Mouse (Mus musculus) gastrocnemius, adult 18-20 months (tissue): Measurements from ENCODE around the gene Tmem150c. TPM values are rescaled to one million over a fixed set of nuclear protein-coding genes. Genes with fewer than 3 reads are reported as not detected.

Experiments used
- DNase-seq: peaks from one replicate; pipeline ENCODE4 v3.0.0; 2021; ENCODE audit warnings: low spot score
- total RNA-seq, 2 experiments: library from RNA; stranded (reverse); gene quantifications; 2 replicates each; pipeline ENCODE4 v1.2.3; 2021

Tmem150c gene
- total RNA-seq, 2 experiments from 2014 or later: 0.91 to 1.3 TPM

DNA sequence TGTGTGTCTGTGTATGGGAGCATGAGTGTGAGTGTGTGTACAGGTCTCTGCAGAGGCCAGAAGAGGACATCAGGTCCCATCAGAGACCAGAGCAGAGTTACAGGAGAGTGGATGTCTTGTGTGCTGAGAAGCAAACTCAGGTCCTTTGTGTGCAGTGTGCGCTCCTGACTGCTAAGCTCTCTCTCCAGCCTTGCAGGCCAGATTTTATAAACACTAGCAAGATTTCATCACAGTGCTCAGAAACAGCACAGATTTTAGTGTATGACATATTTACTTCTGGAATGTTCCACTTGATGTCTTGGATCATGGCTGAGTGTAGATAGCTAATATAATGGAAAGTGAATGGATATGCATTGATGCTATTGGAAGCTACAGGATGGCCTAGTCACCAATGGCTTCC is 57.2 kb downstream of the Tmem150c start:
- no peak for DNase-seq

DNA sequence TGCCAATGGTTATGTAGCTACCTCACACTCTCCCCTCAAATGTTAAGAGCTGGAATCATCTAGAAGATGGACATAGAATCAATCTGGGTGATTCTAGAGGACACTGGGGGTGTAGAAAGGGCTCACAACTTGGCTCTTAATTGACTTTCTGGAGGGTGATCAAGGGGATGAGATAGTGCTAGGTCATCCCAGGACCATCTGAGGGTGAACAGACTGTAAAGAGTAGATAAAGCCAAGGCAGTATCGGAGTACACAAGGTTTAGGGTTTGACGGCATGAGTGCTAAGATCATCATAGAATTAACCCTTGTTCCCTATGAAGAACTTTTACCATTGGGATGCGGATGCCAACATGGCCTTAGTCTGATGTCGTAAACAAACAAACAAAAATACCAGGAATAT is 61.6 kb downstream of the Tmem150c start:
- no peak for DNase-seq

DNA sequence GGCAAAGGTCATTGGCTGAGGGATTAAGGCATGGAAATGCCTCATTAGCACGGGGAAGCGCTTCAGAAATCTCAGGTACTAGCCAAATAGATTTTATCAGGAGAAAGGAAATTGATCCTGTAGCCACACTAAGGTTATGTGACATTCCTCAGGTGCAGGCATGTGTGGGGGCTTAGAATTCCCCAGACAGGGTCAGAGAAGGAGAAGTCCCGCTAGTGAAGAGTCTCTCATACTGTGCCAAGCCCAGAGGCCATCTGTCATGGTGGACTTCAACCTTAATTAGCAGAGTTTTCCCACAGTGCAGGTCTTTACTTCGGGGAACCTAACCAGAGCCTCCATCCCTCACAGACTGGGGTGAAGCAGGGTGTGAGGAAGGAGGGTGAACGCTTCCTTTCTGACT is 62.7 kb downstream of the Tmem150c start:
- DNase-seq: no peak

DNA sequence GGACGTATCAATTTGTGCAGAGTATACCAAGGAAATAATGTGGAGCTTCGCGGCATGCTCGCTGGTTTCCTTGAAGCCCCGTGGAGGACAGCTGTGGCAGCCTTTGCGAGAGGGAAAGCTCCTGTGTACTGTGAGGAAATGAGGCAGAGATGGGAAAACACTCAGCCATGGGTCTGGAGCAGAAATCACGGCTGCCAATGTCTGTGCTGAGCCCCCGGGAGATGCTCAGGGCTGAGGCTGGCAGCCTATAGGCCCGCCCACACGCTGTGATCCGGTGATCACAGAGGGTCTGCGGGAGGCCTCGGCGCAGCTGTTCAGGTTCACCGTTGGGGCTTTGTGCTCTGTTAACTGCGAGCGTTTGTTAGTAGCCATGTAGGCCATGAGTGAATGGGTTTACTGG is 68.0 kb downstream of the Tmem150c start:
- no peak for DNase-seq

DNA sequence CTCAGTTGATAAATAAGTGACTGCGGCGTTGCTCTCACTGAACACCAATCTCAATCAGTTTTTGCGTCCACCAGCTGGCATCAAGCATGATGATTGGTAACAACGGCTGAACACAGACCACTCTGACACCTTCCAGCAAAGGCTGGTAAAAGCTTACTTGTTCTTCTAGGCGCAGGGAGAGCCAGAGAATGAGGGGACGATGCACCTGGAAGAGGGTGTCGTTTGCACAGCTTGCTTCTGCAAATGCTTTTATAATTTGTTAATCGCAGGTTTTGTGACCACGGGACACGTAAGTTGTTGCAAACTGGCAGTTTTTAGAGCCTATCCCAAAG is 68.4 kb downstream of the Tmem150c start:
- DNase-seq: no peak

DNA sequence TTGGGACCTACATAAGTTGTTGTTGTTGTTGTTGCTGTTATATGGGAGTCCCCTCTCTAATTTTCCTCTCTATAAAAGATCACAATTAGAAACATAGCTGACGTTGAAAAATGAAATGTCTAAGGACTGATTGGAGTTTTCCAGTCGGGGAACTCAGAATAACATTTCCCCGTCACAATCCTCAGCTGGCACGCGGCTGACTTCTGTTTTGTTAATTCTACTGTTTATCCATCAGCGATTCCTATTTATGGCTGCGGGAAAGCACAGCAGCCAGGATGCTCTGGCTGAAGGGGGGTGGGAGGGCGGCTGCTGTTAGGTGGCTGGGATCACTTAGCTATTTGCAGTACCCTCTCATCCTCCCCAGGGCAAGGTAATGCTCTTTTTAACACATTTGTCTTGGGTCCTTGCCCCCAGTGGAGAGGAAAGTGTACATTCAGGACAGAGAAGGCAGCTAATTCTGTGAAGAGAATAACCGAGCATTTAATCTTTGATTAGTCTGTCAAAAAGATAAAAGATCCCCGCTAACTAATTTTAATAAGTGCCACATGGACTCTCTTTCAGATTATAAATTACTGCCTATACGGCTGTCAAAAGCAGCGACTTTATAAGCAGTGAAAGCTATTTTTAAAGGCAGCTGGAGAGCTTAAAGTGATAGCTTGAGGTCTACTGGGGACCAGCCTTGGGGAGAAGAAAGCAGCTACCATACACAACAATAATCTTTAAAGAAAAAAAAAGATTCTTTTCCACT is 68.9 kb downstream of the Tmem150c start:
- DNase-seq: no peak

DNA sequence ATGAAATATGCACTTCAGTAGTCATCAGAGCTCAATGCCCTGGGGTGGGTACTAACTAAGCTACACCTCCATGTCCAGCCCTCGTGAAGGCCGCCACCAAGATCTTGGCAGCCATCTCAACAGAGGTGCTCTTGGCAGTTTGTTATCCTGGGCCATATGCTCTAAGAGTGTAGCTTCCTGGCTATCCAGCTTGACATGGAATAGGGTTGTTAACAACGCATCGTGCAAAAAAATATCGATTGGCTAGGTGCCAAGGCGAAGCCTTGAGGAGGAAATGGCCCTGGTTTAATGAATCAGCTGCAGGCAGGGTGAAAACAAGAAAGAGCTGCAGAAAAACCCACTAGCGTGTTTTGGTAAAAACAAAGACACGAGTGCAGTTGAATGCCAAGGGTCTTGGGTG is 74.5 kb downstream of the Tmem150c start:
- DNase-seq: no peak

DNA sequence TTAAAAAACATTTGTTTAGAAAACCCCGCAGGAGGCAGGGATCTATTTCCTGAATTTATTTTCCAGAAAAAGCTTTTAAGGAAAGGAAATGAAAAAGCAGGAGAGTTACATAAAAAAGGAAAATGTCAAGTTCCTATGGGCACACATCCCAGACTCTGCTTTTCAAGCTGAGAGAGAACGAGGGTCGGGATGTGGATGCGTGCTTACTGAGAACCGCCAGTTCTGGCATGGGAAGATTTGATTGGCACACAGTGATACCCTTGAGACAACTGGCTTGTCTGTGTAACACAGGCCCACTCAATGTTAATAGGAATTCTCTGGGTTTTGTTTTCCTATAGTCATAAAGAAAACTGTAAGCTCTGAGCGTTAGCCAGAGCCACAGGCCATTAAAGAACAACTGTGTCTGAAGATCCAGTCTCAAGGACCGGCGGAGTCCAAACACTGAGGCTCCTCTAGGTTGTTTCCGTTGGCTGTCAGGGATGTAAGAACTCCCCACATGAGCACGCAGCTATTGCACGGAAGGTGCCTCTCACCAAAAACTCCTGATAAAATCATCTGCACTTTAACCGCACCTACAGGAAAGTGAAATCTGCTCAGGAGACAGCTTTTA is 75.5 kb downstream of the Tmem150c start:
- DNase-seq: no peak

DNA sequence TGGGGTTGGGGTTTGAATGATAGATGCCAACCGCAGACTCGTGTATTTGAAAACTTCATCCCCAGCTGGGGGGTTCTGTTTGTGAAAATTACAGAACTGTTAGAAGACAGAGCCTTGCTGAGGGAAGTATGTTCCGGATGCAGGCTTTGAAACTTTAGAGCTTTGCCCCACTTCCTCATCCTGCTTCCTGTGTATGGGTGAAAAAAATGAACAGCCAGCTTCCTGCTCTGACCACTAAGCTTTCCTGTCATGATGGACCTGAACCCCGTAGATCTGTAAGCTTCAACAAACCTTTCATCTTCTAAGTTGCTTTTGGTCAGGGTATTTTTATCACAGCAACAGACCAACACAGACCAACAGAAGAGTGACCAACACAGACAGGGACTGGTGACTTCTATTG is 77.6 kb downstream of the Tmem150c start:
- no peak for DNase-seq

DNA sequence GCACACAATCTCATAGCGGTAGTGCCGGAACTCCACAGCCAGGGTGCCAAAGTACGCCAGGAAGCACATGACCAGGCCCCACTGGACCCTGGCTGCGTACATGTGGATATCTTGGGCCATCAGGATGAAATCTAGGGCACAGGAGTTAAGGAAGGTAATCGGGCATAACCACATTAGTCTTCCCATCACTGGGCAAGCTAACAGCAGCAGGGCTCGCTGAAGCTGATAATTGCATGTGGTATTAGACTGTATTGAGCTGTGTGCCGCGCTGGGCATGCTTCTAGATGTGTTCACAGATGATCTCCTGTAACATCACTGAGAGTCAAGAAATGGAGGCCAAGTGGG is 79.7 kb downstream of the Tmem150c start:
- DNase-seq: no peak

DNA sequence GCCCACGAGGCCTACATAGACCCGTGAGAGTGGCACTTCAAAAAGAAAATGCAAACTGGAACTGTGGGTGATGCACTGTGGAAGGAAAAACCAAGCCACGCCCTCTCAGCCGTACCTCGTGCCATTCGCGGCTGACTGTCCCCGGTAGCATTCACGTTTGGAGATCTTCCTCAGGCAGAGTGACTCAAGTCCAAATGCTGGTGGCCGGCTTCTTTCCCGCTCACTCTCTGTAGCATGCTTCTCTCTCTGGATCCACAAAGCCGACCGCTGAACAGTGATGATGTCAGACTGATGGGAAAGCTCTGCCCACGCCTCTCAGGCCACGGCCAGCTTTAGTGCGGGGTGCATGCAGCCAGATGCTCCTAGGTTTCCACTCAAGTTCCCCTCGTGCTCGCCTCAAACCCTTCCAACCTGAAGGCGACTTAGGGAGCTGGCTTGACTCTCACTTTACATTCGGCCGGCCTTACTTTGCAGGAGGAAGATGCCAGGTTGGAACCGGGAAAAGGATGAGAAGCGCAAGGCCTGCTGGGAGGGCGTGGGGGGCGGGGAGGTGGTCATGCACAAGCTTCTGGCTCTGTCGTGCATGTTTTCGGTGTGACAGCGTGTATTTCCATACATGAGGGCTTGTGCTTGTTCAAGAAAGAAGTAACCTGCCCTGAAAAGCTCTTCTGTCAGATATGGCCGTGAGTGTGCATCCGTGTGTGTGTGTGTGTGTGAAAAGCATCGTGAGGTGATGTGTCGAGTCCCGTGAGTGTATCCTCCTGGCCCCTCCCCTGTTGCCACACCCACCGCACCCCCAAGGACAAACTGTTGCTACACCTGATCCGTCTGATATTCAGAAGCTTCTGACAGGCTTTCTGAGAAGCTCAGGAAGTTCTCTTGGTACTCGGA is 80.3 kb downstream of the Tmem150c start:
- no peak for DNase-seq

DNA sequence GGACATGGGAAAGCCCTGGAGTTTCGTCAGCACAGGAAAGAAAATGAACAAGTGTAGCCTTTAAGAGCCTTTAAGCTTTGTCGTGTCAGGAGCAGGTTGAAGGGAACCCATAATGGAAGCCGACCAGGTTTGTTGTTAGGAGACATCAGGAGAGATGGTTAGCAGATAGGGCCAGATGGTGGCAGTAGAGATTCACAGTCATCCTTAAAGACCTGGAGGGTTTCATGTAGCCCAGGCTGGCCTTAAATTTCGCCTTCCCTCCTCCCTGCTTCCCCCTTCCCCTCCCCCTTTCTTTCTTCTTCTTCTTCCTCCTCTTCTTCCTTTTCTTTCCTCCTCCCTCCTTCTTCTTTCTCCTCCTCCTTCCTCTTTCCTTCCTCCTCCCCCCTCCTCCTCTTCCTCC is 85.0 kb downstream of the Tmem150c start:
- DNase-seq: no peak

DNA sequence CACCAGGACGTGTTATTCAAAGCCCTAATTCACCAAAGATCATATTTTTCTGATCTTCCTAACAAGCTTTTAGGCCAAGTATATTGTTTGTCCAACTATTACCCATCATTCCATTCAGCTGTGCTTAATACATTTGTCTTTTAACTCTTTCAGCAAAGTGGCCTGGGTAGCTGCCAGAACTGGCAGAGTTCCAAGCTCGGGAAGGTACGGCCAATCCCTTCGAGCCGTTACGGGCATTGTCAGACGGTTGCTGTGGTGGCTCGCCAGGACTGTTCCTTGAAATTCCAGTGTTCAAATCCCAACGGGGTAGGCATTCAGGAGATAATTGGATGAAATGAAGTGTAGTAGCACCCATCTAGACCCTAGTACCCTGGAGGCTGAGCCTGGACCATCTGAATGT is 87.1 kb downstream of the Tmem150c start:
- no peak for DNase-seq

DNA sequence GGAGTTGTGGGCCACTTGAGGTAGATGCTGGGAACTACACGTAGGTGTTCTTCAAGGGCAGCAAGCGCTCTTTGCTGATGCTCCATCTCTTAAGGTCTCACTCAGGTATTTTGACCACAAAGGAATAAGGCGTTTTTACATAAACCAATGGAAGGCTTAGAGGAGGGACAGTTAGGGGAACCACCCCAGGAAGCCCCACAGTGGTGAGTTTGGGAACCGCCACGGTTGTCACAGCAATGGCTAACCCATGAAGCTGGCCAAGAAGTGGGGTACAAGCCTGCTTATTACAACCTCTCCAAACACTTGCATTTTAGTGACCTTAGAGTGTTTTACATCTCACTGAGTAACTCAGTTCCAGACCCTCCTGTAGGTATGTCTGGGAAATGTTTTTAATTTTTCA is 88.1 kb downstream of the Tmem150c start:
- no peak for DNase-seq

DNA sequence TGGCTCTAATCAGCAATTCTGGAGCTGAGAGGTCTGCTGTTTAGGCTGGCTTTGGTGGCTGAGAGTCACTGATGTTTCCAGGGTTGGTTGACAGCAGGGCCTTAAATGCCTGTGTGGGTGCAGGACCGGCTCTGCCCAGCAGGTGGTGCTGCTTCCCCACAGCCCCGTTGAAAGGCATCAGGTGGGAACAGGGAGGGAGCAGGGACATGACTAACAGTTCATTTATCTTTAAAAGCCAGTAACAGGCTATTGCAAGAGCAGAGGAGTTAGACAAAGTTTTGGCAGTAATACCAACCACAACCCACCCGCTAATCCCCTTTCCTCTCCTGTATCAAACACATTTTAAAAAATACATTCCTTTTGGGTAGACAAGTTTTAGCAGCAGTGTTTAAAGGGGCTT is 89.4 kb downstream of the Tmem150c start:
- DNase-seq: peak; percentile 77

DNA sequence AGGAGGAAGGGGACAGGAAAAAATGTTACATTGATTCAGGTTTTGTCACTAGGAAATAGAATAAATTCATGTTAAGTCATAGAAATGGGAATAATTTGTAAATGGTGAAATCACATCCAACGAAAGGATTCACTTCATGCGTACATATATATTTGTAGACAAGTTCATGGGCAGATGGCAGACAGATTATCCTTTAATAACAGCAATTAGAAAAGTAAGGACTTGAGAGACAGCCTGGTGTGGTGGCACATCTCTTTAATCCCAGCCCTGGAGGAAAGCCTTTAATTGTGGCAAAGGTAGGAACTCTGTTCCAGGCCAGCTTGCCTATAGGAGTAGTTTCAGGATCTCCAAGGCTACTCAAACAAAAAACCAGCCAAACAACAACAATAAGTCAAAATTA is 90.1 kb downstream of the Tmem150c start:
- DNase-seq: no peak

DNA sequence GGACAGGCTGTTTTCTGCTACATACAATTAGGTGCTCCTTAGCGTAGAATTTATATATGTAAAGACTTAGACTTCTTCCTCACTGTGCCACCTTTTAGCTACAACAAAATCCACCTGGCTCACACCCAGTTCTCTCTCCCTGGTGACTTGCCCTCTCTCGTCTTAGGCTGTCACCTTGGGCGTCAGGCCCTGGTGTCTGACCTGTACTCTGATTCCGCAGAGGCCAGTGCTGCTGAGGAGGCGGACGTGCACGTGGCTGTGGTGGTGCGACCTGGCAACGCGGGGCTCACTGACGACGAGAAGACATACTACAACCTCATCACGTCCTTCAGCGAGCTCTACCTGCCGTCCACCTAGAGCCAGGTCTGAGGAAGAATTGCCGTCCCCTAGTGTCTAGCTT is 92.0 kb downstream of the Tmem150c start:
- no peak for DNase-seq

DNA sequence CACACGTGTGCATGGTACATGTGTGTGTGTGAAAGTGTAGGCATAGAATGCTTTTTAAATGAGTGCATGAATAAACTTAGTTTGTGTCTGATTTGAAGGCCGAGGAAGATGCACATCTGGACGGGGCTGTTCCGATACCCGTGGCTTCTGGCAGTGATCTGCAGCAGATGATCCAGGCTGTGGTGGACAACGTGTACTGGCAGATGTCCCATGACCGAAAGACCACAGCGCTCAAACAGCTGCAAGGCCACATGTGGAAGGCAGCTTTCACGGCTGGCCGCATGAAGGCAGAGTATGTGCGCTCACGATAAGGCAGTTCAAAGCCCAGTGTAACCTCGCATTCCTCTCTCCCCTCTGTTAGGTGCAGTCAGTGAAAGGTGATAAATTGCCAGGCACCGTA is 98.7 kb downstream of the Tmem150c start:
- peak; percentile 21 for DNase-seq

DNA sequence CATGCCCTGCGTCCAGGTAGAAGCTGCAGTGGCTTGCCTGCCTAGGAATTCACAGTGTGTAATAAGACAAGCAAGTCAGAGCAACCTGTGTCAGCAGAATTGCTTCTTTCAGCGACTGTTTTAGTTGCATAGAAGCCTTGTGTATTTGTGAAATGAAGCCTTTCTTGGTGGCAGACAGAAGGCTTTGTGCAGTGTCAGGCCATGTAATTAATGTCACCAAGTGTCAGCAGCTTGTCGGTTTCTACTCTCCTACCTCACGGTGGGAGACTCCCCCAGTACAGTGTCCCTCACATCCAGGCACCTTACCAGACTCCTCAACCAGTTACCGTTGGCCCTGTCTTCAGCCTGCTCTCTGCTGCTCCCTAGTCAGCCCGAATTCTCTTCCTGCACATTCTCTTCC is 100.3 kb downstream of the Tmem150c start:
- DNase-seq: no peak

DNA sequence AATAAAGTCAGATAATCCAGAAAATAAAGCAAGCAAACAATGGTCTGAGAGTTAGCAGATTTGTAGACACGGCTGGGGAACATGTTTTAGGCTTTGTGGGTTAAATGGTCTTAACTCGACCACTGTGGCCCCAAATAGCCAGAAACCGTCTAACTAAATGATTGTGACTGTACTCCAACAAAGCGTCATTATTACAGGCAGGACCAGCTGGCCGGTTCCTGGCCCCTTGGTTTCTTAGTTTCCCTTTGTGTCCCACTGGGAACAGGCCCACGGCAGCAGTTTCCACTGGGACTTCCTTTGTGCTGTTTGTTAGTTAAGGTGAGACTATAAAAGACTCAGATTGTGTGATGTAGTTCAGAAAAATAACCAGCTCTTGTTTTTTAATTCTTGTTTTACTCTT is 100.9 kb downstream of the Tmem150c start:
- DNase-seq: no peak

DNA sequence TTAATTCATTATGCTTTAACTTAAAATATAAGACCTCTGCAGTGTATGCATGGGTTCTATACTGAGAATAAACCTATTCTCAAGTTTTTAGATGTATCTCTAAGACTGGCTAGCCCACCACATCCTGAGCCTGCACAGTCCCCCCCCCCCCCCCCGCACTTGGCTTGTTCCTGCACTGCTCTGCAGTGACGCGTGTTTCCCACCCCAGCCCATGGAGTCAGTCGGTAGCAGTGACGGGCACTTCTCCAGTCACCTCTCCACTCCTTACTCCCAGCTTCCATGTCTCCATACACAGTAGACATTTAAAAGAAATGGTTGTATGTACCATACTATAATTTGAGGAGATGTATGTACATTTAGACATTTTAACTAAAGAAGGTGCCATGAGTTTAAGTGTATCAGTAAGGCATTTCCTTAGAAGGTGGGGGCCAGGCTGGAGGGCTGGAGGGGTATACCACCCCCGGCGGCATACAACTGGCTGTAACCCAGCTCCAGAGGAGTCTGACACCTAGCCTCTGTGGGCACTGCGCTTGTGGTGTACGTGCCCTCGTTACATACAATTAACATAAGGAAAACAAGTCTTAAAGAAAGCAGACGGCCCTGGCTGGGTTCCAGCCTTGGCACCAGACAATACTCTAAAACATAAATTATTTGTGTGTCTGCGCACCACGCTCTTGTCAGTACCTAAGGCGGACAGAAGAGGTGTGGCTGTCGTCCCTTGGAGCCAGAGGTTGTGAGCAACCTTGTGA is 102.0 kb downstream of the Tmem150c start:
- DNase-seq: no peak

DNA sequence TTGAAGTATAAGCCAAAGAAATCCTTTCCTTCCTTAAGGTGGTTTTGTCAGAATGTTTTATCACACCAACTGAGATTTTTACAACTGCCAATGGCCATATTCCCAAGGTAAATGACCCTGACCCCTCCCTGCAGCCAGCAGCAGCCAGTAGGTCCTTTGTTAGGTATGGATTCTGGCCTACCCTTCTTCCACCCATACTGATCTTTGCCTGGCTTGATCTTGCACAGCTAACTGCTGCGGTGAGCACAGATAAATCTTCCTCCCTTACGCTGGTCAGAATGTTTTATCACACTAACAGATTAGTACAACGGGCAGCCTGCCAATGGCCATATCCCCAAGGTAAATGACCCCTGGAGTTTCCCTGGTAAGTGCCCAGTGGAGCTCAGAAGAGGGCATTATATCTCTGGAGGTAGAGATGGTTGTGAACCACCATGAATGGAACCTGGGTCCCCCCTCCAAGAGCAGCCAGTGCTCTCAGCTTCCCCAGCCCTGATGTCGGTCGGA is 103.7 kb downstream of the Tmem150c start:
- no peak for DNase-seq
